Mouse (Mus musculus): ENCODE results near the gene Tecpr2. TPM values are rescaled to one million over a fixed set of nuclear protein-coding genes. Genes with fewer than 3 reads are reported as not detected.

Tecpr2 gene
- total RNA-seq, 2 experiments from 2014 or later = 5.1 to 6.0 TPM

- no peak for DNase-seq
Measured at GRCm38 (mm10) chr12:110977896-110978606, 89.0 kb downstream of the Tecpr2 start.

GRCm38 (mm10) chr12:110978607-110979406 lies 89.7 kb downstream of the Tecpr2 start, which contains the start of gene Ankrd9:
Gene Ankrd9 (minus strand): TSS chr12:110979040.
- peak; percentile 99 for DNase-seq

- DNase-seq = no peak
Measured at GRCm38 (mm10) chr12:110979808-110980207, 90.7 kb downstream of the Tecpr2 start.

- DNase-seq = no peak
Measured at GRCm38 (mm10) chr12:110981736-110982135, 92.7 kb downstream of the Tecpr2 start.

GRCm38 (mm10) chr12:110983083-110983482 lies 94.0 kb downstream of the Tecpr2 start:
- no peak for DNase-seq

DNA sequence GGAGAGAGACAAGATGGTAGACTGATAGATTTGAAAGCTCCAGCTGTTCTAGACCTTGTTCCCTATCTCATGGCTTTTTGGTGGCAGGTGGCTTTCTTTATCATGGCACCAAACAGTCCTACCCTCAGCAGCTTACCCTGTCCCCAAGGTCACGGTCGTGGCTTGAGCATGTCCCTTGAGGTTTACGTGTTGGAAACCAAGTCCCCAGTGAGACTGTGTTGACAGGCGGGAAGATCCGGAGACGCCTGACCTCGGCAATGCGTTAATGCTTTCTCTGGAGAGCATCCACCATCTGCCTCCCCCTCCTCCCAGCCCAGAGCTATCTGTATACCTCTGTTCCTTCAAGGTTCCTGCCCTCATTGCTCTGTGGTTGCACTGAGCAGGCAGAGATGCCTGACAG lies 94.7 kb downstream of the Tecpr2 start:
- no peak for DNase-seq

DNA sequence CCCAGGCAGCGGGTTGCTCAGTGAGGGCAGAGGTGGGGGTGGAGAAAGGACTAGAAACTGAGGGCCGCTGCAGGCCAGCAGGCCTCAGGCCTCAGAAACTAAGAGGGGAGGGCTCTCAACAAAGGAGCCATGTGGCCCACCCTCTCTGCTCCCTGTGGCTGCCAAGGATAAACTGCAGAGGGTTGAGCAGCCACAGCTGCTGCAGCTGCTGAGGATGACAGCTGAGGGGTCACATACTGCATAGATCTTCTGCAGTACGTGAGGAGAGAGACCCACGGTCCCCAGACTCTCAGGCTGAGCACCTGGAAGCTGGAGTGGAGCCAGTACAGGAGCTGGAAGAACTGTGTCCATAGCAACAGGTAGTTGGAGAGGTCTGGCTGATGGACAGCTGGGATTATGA lies 95.5 kb downstream of the Tecpr2 start:
- no peak for DNase-seq

DNA sequence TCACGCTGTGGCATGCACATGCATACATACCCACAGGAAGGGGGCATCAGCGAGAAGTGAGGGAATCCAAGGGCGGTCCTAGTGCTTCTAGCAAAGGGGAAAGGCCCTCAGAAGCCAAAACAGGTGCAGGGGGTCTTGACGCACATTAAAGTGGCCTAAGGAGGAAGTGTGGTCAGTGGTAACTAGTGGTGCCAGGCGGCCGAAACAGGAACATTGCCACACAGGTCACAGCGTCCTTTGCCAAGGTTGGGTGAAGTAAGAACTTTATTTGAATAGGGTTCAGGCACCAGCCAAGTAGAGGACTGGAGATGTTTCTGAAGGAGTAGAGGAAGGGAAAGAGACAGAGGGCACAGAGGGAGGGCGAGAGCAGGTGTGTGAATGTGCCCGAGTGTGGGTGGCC lies 96.1 kb downstream of the Tecpr2 start:
- DNase-seq = no peak

DNA sequence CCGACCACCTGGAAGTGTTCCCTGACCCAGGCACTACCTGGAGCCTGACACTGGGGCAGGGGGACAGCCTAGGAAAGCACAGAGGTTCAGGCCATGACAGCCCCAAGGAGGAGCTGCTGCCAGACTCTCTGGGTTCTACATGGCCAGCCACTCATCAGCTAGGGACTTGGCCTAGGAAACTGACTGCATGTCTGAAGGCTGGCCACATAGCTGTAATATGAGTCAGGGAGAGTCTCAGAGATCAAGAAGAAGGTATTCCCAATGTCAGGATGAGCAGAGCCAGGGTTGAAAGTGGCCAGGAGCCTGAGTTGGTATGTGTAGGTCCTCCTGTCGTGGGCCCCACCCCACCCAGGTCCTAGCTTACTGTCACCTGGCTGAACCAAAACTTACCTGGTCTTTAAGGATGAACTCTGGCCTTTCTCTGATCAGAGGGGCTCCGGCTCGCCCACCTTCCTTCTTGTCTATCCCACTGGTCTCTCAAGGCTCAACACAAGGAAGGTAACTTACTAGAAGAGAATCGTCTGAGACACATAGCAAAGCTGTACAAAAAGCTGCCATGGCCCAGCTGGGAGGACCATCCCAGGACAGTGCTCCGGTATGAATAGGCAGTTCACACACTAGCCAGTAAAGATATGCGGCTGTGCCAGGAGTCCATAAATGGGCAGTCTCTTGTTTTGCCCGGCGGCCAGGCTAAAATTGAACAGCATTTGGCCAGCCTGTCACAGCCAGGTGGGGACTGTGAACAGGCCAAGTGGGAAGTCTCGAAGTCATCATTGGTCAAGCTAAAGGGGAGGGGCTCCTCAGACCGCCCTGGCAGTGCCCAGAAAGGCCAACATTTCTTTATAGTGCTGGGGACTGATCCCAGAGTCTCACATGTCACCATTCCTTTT lies 97.7 kb downstream of the Tecpr2 start:
- DNase-seq = peak; percentile 72 to 85

DNA sequence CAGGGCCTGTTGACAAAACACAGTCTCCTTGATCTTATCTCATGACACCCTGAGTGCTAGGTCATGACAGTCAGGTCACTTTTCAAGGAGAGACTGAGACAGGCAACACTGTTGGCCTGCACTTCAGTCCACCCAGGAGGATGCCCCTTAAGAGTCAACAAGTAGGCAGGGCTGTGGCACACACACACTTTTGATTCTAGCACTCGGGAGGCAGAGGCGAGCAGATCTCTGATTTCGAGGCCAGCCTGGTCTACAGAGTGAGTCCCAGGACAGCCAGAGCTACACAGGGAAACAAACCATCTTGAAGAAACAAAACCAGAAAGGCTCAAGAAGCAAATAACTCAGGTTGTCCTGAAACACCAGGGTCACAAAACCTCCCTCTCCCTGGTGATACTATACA lies 100.3 kb downstream of the Tecpr2 start:
- DNase-seq = no peak

DNA sequence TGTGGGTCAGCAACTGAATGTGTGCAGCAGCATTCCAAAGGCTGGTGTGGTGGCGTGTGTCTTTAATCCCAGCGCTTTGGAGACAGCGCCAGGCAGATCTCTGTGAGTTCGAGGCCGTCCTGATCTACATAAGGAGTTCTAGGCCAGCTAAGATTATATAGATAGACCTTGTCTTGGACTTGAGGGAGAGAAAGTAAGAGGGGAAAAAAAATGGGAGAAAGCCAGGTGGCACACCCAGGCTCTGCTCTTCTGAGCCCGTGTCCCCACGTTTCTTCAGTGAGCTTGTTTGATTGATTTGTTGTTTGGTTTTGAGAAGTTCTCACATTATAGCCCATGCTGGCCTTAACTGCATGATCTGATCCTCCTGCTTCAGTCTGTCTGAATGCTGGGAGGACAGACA lies 101.4 kb downstream of the Tecpr2 start:
- DNase-seq = no peak

- DNase-seq = peak; percentile 74 to 76
Measured at GRCm38 (mm10) chr12:110991361-110992127, 102.5 kb downstream of the Tecpr2 start.

DNA sequence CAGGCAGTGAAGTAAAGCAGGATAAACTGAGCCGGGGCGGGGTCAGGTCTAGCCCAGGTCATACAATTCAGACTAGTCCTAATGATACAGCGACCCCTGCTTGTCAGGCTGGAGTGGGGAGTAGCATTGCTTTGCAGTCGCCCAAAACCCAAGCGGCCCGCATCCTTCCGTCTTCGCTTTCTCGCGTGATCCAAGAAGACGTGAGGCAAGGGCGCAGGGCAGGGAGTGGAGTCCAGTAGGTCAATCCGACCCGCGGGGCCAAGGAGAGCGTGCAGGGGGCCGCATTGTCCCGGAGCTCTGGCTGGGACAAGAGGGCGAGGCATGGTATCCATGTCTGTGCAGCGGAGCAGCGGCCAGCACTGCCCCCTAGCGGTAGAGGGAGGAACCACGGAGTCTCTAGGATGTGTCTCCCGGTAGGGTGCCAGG lies 103.1 kb downstream of the Tecpr2 start:
- DNase-seq = peak; percentile 92 to 98

DNA sequence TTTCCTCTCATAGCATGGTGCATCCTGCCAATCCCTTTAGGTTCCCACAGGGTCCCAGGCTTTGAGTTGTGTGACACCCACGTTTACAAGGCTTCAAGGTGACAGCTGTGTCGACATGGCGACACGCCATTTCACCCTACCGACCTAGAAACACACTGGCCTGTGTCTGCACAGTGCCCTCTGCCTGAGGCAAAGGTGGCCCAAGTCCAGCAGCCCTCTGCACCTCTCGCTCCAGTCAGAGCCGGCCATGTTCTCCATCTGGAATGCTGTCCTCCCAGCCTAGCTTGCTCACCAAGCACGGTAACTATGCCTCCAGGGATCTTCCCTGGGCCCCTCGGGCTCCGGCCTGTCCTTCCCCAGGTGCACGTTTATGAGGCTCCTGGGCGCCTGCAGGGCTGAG lies 103.7 kb downstream of the Tecpr2 start:
- no peak for DNase-seq

GRCm38 (mm10) chr12:110993226-110993625 lies 104.2 kb downstream of the Tecpr2 start:
- no peak for DNase-seq

GRCm38 (mm10) chr12:110994666-110995065 lies 105.6 kb downstream of the Tecpr2 start:
- DNase-seq = no peak

DNA sequence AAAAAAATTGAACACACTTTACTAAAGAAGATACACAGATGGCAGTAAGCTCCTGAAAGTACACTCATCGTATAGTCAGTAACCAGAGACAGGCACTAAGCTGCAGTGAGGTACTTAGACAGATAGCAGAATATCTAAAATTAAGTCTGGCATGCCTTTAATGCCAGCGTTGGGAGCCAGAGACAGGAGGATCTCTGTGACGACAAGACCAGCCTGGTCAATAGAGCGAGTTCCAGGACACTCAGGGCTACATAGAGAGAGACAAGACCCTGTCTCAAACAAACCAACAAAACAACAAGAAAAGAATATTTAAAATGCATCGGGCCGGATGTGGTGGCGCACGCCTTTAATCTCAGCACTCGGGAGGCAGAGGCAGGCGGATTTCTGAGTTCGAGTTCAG lies 109.0 kb downstream of the Tecpr2 start:
- DNase-seq = no peak

GRCm38 (mm10) chr12:110999820-111000219 lies 110.8 kb downstream of the Tecpr2 start:
- DNase-seq = no peak

DNA sequence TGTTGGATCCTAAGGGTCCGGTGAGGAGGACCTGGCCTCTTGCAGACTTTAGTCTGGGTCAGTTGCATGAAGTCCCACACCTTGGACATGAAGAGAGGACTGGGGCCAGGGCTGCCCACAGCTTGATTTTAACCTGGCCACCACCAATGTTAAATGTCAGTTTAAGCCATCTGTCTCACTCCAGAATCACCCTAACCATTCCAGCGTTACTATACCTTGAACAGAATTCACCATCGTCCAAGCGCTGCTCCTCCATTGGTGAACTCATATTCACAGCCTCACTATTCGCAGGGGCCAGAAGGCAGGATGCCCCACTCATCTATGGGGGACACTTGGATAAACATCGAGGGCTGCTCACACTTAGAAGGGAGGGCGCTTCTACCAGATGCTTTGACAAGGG lies 111.9 kb downstream of the Tecpr2 start:
- DNase-seq = no peak

GRCm38 (mm10) chr12:111004142-111004541 lies 115.1 kb downstream of the Tecpr2 start:
- DNase-seq = no peak

- no peak for DNase-seq
Measured at GRCm38 (mm10) chr12:111005803-111006202, 116.7 kb downstream of the Tecpr2 start.

DNA sequence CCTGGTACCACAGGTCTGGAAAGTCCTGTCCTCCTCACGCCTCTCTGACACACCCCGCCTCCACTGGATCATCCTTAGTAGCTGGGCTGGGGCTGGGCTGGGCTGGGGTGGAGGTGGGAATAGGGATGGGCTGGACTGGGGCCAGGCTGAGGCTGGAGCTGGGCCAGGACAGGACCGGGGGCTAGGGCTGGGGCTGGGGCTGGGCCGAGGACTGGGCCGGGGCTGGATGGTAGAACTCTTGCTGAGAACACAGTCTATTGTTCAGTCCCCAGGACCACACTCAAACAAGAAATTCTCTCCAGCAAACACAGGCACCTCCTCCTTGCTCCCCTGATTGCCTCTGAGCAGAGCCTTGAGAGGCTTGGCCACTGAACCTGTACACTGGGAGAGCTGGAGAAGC lies 117.3 kb downstream of the Tecpr2 start:
- DNase-seq = no peak
